Mouse (Mus musculus) lung, postnatal 4 days (tissue): ENCODE results near the gene Celsr1.

Experiments
- DNase-seq, 2 experiments: peaks; one replicate each; pipeline ENCODE4 v3.0.0; 2021

The Celsr1 gene

DNA sequence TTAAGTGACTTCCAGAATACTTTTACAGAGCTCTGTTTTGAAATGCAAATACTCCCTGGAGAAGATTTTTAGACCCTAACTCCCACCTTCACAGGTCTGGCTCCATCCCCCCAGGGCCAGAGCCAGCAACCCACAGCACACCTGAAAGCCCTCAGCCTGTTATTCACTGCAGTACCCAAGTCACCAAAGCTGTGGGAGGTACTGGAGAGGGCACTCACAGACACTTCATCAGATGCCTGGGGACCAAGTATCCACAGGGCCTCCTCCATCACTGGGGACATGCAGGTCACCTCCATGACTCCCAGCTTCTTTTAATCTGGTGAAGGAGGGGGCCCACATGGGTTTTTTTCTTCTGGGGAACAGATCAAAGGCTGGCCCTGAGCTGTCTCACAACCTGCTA, 40.2 kb downstream of the Celsr1 start:
- no peak for DNase-seq

DNA sequence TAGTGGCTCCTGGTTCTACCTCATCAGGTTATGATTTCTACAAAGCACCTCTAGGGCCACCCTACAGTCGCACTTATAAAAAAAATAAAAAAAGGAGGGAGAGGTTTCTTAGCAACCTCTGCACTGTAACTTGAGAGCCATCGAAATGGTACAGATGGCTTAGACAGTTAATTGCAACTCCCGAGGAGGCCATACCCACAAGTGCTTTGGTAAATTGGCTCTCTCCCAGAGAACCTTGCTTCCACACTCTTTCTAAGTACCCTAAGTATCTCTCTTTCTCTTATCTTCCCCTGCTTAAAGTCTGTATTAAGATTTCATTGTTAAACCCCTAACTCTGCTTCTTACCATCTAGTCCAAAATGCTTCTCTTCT, 41.5 kb downstream of the Celsr1 start:
- no peak for DNase-seq

DNA sequence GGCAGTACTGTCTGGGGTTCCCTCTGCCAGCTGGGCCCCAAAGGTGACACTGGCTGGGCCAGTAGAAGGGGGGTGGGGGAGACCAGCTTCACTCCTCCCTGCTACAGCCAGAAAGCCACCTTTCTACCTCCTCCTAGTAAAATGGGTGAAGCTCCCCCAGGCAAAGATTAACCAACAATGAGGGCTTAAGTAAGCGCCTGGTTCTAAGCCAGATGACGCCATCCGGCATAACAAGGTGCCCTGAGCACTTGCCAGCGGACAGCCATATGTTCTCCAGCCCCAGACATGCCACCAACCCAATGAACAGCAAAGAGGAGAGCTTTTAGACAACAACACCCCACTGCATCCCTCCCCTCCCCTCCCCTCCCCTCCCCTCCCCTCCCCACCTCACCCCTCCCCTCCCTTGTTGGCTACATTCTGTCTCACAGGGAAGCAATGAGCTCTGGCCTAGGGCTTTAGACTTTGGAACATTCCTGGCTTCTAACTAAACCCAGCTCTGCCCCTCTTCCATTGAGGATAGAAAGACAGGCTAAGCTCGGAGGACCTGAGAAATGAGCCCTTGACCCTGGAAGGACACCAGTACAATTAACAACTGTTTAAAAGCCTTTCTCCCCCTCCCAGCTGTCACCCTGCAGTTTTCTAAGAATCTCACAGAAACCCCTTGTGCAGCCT, 42.0 kb downstream of the Celsr1 start:
- DNase-seq = peak; percentile 43 to 57

- no peak for DNase-seq
These were observed 42.7 kb downstream of the Celsr1 start for GRCm38 (mm10) chr15:85990696-85991443.

DNA sequence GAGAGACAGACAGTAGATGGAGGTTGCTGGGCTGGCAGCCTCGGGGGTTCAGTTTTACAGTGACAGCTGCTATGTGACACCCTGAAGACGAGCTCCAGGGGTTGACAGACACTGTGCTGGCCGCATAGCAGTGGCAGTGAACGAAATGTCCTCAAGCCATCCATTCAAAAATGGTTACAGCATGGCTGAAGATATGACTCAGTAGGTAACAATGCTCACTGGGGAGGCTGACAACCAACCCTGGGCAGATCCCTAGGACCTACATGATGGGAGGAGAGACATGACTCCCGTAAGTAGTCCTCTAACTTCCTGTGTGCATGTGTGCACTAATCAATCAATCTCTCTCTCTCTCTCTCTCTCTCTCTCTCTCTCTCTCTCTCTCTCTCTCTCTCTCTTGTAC, 45.7 kb downstream of the Celsr1 start:
- no peak for DNase-seq

- DNase-seq = no peak
These were observed 47.4 kb downstream of the Celsr1 start for GRCm38 (mm10) chr15:85986170-85986569.

DNA sequence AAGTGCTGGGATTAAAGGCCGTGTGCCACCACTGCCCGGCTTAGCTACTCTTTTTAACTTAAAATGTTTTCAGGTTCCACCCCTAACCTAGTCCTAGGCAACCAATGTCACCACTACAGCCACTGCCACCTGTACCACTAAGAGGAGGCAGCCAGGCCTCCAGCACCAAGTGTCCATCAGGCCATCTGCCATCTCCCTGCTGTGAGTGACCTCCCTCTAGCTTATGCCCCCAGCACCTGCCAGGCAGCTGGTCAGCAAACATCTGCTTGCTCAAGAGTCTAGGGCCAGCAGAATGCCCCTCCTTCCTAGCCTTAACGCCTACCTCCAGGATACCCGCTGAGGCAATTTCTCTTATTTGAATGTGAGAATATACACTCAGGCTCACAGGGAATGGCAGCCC, 48.0 kb downstream of the Celsr1 start:
- DNase-seq = no peak

- no peak for DNase-seq
These were observed 50.4 kb downstream of the Celsr1 start for GRCm38 (mm10) chr15:85983131-85983530.

DNA sequence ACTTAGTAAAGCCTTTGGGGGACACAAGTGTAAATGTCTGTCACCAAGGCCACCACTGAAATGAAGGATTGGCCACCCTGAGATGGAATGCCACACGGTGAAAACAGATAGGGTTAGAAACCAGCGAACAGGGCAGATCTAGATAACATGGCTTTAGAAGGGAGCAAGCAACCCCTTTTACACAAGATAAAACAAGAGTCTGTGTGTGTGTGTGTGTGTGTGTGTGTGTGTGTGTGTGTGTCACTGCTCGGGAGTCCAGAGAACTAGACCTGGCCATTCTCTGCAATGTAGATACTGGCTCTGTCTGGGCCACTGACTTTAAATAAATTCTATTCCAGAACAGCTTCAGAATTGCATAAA, 51.2 kb downstream of the Celsr1 start:
- DNase-seq = no peak

- DNase-seq = peak; percentile 58 to 66
These were observed 51.7 kb downstream of the Celsr1 start for GRCm38 (mm10) chr15:85981768-85982415.

DNA sequence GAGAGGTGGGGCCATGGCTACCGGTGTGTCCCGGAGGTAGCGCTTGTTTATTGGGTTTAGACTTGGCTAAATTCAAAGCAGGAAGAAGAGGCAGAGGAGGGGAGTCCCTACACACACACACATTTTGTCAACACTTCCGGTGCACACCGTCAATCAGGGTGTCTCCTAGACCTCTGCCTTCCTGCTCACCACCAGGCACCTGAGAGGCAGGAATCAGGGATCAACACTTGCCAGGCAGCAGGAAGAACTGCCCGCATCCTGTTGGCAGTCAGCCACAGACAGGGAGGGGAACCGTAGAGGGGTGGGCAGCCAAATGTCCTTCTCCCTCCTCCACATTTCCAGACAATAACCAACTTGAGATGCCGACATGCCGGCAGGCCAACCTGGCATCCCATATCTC, 56.5 kb downstream of the Celsr1 start:
- peak; percentile 52 to 67 for DNase-seq

- DNase-seq = no peak
These were observed 57.8 kb downstream of the Celsr1 start for GRCm38 (mm10) chr15:85975746-85976145.

DNA sequence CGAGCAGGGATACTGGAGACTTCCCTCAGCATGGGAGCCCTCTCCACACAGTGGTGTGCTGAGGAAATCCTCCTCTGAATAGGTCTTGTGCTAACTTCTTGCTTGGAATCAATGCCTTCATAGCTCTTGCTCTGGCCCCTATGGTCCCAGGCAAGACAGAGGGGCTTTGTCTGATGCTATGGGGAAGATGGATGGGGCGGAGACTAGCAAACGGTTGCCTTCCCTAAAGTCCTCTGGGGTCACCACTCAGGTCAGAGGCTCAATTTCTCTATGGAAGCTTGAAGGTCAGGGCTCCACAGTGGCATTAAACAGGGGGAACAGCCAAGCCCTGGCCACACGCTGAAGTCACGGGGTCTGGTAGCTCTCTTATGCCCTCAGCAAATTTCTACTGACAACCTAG, 62.0 kb downstream of the Celsr1 start:
- no peak for DNase-seq

- no peak for DNase-seq
These were observed 63.1 kb downstream of the Celsr1 start for GRCm38 (mm10) chr15:85970441-85970840.

DNA sequence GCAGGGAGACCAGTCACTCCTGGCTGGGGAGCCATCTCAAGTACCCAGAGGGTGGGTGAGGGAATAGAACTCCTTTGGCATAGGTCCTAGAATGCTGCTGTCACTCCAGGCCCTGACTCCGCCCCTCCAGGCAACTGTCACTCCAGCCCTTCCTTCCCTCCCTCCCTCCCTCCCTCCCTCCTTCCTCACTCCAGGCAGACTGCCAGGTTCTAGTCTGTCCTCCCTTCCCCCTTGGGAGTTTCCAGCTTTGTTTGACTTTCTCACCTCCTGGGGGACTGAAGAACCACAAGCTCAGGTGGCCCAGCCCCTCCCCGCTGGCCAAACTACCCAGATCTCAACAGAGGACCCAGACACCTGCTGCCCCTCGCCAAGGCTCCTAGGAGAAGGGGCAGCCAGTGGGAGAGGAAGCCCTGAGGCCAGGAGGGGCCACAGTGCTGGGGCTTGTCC, 63.8 kb downstream of the Celsr1 start:
- peak; percentile 80 to 87 for DNase-seq

- no peak for DNase-seq
These were observed 64.3 kb downstream of the Celsr1 start for GRCm38 (mm10) chr15:85969291-85969690.

DNA sequence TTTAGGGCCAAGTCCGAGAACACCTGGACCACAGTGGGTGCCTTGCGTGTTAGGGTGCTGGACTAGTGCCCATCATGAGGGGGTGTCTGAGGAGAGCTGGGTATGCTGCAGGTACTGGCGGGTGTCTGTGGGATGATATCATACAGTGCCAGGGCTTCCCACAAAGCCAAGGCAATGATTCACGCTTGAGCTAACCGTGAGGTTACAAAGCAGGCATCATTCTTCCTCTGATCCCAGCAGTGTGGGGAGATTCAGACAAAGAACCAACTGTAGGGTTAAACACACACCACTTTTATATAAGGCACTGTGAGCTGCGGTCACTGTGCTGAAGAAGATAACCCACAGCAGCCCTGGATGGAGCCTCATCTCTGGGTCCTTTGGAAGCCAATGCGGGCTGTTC, 67.5 kb downstream of the Celsr1 start:
- no peak for DNase-seq

GRCm38 (mm10) chr15:85963279-85963840, 70.2 kb downstream of the Celsr1 start:
- DNase-seq = no peak

DNA sequence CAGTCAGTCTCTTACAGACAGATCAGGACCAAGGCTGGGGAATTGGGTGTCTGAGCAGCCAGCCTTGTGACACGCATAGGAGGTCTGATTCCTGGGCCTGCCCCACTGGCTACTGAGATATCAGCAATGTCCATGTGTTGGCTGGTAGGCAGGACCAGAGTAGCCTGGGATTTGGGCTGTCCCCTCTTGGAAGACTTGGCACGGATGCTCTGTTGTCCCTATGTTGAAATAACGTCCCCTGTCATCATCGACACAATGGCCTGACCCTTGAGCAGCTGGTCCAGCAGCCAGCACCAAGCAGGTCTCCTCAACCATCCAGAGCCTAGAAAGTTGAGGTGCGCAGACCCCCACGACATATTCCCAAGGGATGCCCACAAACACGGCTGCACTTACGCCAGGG, 70.9 kb downstream of the Celsr1 start:
- no peak for DNase-seq

GRCm38 (mm10) chr15:85961651-85962050, 71.9 kb downstream of the Celsr1 start:
- no peak for DNase-seq

GRCm38 (mm10) chr15:85961131-85961530, 72.4 kb downstream of the Celsr1 start:
- DNase-seq = no peak

DNA sequence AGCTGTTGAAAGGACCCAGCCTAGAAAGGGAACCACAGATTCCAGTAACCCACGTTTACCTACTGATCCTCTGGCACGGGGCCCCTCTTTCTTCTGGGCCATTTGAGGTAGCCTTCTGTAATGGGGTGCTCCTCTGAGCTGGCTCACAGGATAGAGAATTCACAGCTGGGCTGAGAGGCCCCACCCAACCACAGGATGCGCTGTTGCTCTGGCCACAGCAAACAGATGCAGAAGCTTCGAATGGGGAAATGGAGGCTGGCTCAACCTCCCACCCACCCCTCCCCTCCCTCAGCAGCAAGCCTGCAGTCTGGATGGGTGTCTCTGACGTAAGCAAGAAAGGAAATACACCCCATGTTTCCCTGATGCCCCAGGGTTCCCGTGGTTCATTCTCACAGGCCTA, 77.4 kb downstream of the Celsr1 start:
- no peak for DNase-seq

- no peak for DNase-seq
These were observed 80.1 kb downstream of the Celsr1 start for GRCm38 (mm10) chr15:85953458-85953857.
